Mouse (Mus musculus) kidney, adult 2 months (tissue): ENCODE results near the gene Gps1. TPM values are rescaled to one million over a fixed set of nuclear protein-coding genes. Genes with fewer than 3 reads are reported as not detected.
"Not testable (repeated sequence)": the region's sequence is repeated elsewhere in the genome, so short reads cannot be mapped to it uniquely, and the experiment has no call there.

Experiments used
- DNase-seq: peaks from one replicate; pipeline ENCODE4 v3.0.0; 2021
- H3K27ac ChIP-seq: fragments of 200-500 bp; 2 replicates; pipeline ENCODE4 v1.5.1; 2012; ENCODE audit warnings: low read depth, low read length, control low read depth, inconsistent platforms; ENCODE audit not compliant: insufficient read depth
- H3K27me3 ChIP-seq: fragments of 200-500 bp; replicated peaks from 2 replicates; pipeline ENCODE4 v1.6.1; 2012; ENCODE audit warnings: mild to moderate bottlenecking, moderate library complexity, low read length, inconsistent platforms; ENCODE audit not compliant: control insufficient read depth, insufficient read depth
- H3K36me3 ChIP-seq: fragments of 200-500 bp; 2 replicates; pipeline ENCODE4 v1.6.1; 2012; ENCODE audit warnings: mild to moderate bottlenecking, moderate library complexity, low read length, inconsistent platforms; ENCODE audit not compliant: control insufficient read depth, insufficient read depth
- H3K4me1 ChIP-seq: fragments of 200-500 bp; 2 replicates; pipeline ENCODE4 v1.6.1; 2011; ENCODE audit warnings: low read length; ENCODE audit not compliant: control insufficient read depth, insufficient read depth
- H3K4me3 ChIP-seq: fragments of 200-500 bp; 2 replicates; pipeline ENCODE4 v1.5.1; 2011; ENCODE audit warnings: mild to moderate bottlenecking, low read depth, low read length, control low read depth; ENCODE audit not compliant: insufficient read depth
- CTCF ChIP-seq: fragments of 200-500 bp; conservative IDR thresholded peaks from 2 replicates; pipeline ENCODE4 v1.5.1; 2011; ENCODE audit warnings: low read depth, mild to moderate bottlenecking, control low read depth, low read length, moderate library complexity, mixed read lengths; ENCODE audit not compliant: insufficient read depth, insufficient read length
- POLR2A ChIP-seq: fragments of 200-500 bp; IDR thresholded peaks from one replicate; pipeline ENCODE4 v1.6.1; 2011; ENCODE audit warnings: low read depth, low read length, control low read depth
- WGBS: fragments of 180-500 bp; shearing (Covaris S2); methylation state at CpG from one replicate; pipeline ENCODE4 v1.1.7; 2018; 5-methylcytosine and 5-hydroxymethylcytosine counted together
- polyA plus RNA-seq: library from polyadenylated mRNA; depleted of rRNA; stranded (reverse); fragments of >200 nt; gene quantifications from 2 replicates; pipeline ENCODE4 v1.2.3, GENCODE M21; 2012

Gps1 gene
- polyA plus RNA-seq, 1 experiment: 173 TPM

DNA sequence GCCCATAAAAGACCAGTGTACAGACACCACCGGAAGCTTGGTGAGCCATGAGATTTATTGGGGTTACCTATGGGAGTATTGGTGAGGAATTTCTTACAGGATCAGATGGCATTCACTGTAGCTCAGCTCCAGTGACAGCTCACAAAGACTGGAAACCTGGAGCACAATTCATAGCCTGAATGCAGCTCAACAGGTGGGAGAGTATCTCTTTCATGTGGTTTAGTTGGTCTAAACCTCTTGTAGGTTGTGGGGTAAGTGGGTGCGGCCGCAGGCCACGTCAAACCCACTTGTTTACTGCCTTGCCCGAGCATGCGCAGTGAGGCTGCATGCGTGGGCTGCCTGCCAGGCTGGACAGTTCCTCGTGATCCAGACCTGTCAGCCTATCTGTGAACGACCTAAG is 23.8 kb upstream of the Gps1 start:
- H3K36me3 ChIP-seq: no peaks in the 10 kb centered on the region
- H3K27me3 ChIP-seq: peaks cover 1% of the 10 kb centered on the region; the same call in 1 of the 2 replicates
- no peak for TF ChIP-seq POLR2A
- TF ChIP-seq CTCF: no peak
- WGBS: 52% methylated on average over 9 of the region's 9 CpGs
- H3K4me3 ChIP-seq: no peak overlapping the region
- no peak overlapping the region for H3K27ac ChIP-seq
- DNase-seq: peak; percentile 41
- no peaks in the 10 kb centered on the region for H3K4me1 ChIP-seq

DNA sequence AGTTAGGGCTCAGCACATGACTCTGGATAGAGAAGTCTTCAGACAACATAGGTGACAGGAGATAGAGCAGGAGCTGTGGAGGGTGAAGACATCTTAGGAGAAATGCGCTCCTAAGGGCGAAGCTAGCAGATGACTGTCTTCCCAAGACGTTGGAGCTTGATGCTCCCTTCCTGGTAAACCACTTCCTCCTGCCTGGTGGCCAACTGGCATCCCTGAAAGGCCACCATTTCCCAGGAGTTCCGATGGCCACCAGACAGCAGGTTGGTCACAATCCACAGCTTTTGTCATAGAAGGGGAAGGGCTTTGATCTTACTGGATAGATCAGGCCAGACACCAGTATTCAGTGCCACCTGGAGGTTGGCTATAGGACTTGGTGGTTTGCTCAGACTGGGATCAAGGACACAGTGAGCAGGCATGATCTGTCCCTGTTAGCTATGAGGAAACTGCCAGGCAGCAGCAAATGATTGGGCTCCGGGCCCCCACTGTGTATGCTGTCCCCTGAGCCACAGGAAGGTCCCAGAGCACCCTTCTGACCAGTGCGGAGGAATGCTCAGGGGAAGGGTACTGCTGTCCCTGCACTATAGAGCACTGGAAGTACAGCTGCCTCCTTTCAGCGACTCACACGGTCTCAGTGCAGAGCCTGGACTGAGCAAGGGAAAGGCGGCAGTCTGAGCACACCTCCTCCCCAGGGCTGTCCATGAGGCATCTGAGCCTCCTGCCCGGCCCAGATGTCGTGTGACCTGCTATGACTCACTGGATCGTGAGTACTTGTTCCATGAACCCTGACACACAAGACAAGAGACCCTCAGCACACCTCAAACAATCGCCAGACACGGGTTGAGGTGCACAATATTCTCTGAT is 22.0 kb upstream of the Gps1 start:
- Histone ChIP-seq H3K4me1 (no peaks in the 10 kb centered on the region), H3K27ac (no peak overlapping the region), H3K36me3 (no peaks in the 10 kb centered on the region), H3K27me3 (peaks cover 1% of the 10 kb centered on the region; the same call in 1 of the 2 replicates), H3K4me3 (no peak overlapping the region)
- TF ChIP-seq CTCF (no peak), POLR2A (no peak)
- WGBS: 64% methylated on average over 14 of the region's 14 CpGs
- no peak for DNase-seq

DNA sequence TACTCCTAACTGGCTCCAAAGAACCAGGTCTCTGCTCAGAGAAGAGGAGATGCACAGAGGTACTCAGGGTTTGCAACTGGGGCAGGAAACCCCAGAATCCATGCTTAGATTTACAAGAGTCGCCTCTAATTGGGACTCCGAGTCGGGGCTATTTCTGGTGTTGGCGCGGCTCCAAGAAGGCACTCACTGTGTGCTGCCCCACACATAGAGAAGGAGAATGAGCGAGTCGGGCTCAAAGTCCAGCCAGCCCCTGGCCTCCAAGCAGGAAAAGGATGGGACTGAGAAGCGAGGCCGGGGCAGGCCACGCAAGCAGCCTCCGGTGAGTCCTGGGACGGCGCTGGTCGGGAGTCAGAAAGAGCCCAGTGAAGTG is 21.4 kb upstream of the Gps1 start, which contains the start of gene Hmga1b:
Hmga1b (plus strand) TSS at position 123 of the 370 bp plus-strand sequence.
- not testable (repeated sequence) for H3K4me3 ChIP-seq, H3K27ac ChIP-seq, H3K4me1 ChIP-seq, DNase-seq, H3K27me3 ChIP-seq, H3K36me3 ChIP-seq
- WGBS: 21% methylated on average over 14 of the region's 14 CpGs

DNA sequence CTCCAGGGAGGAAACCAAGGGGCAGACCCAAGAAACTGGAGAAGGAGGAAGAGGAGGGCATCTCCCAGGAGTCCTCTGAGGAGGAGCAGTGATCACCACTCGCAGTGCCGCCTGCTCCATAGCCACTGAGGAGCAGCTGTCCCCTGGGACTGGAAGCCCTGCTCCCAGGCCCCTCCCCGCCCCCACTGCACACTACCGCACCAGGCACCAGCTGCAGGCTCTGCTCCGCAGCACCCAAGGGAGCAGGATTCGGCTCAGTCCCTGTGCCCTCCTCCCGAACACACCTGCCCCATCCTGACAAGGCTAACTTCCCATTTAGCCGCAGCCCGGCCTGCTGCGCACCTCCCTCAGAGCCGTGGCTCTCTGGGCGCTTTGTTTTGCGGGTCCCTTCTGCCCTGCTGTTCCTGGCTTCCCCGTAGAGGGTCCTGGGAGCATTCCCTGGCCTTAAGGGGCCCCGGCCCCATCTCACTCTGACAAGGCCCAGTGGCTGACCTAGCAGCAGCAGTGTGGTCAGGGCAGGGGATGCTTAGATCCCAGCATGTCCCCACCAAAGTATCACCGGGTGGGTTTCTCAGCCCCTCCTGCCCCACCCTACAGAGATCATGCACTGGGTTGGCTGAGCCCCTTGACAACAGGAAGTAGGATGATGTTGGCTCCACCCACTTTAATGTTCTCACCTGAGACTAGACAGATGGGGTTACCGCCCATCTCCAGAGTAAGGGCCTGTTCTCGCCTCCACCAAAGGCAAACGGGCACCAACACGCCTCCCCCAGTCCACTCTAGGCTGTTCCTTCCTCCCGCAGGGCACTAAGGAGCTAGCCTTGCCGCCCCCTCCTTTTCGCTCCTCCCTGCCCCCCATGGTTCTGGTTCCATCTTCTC is 20.7 kb upstream of the Gps1 start:
- DNase-seq, H3K27ac ChIP-seq, H3K4me3 ChIP-seq, H3K27me3 ChIP-seq, H3K4me1 ChIP-seq, H3K36me3 ChIP-seq: not testable (repeated sequence)
- 47% methylated on average over 5 of the region's 23 CpGs for WGBS

DNA sequence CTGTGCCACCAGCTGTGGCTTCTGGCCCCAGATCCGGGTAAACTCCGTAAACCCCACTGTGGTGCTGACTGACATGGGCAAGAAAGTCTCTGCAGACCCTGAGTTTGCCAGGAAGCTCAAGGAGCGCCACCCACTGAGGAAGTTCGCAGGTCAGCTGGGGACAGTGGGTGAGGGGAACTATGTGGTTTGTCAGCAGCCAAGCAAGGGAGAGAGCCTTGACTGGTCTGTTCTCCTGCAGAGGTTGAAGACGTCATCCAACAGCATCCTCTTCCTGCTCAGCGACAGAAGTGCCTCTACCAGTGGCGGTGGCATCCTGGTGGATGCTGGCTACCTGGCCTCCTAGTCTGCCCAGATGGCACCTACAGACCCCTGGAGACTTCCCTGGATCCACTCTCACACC is 17.0 kb upstream of the Gps1 start:
- not testable (repeated sequence) for DNase-seq, H3K27me3 ChIP-seq, H3K4me3 ChIP-seq, H3K27ac ChIP-seq, H3K36me3 ChIP-seq, H3K4me1 ChIP-seq
- 77% methylated on average over 5 of the region's 7 CpGs for WGBS

DNA sequence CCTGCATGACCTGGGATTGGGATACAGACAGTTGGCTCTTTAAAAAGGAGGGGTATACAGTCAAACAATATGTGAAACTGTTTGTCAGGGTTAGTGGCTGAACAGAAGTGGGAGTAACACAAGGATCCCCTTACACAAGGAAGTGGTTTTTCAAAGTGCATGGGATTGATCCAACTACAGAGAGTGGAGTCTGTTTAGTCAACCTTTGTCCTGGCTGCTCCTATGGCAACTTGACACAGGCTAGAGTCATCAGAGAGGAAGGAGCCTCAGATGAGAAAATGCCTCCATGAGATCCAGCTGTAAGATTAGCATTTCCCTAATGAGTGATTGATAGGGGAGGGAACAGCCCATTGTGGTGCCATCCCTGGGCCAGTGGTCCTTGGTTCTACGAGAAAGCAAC is 15.9 kb upstream of the Gps1 start:
- no peak for DNase-seq
- Histone ChIP-seq H3K27ac (no peak overlapping the region), H3K27me3 (no peaks in the 10 kb centered on the region)

GRCm38 (mm10) chr11:120772749-120773148 is 11.3 kb upstream of the Gps1 start:
- Histone ChIP-seq H3K27ac (no peak overlapping the region), H3K4me1 (no peaks in the 10 kb centered on the region), H3K4me3 (no peak overlapping the region), H3K36me3 (no peaks in the 10 kb centered on the region), H3K27me3 (no peaks in the 10 kb centered on the region)
- no peak for DNase-seq
- whole genome bisulfite sequencing: 92% methylated on average over 3 of the region's 3 CpGs
- TF ChIP-seq CTCF: no peak

More for the DNA sequence above, 15.9 kb upstream of the Gps1 start:
- no peaks in the 10 kb centered on the region for H3K36me3 ChIP-seq
- TF ChIP-seq POLR2A (no peak), CTCF (no peak)
- WGBS: 68% methylated on average over 1 of the region's 1 CpGs
- H3K4me1 ChIP-seq: no peaks in the 10 kb centered on the region
- no peak overlapping the region for H3K4me3 ChIP-seq
